Mouse (Mus musculus): ENCODE results near the gene Klk13.

Gene Klk13

GRCm38 (mm10) chr7:43772901-43773300 is 60.5 kb downstream of the Klk13 start:
- DNase-seq, result no peak

- DNase-seq, result no peak
These were observed 62.0 kb downstream of the Klk13 start, which contains the start of gene Klk11 for GRCm38 (mm10) chr7:43774364-43774763. Gene Klk11, plus strand, starts transcription at chr7:43774604.

GRCm38 (mm10) chr7:43774802-43775201 is 62.4 kb downstream of the Klk13 start:
- no peak for DNase-seq

GRCm38 (mm10) chr7:43775311-43776057 is 63.1 kb downstream of the Klk13 start:
- DNase-seq, result no peak

- DNase-seq, result no peak
These were observed 64.1 kb downstream of the Klk13 start for GRCm38 (mm10) chr7:43776506-43776905.
